Mouse (Mus musculus) spleen, adult 18-20 months (tissue): ENCODE measurements around the gene Styk1.

Experiments
- DNase-seq, 2 experiments: peaks; one replicate each; pipeline ENCODE4 v3.0.0; 2022; ENCODE audit warnings: mixed read lengths in 2 of 2

Styk1 gene

DNA sequence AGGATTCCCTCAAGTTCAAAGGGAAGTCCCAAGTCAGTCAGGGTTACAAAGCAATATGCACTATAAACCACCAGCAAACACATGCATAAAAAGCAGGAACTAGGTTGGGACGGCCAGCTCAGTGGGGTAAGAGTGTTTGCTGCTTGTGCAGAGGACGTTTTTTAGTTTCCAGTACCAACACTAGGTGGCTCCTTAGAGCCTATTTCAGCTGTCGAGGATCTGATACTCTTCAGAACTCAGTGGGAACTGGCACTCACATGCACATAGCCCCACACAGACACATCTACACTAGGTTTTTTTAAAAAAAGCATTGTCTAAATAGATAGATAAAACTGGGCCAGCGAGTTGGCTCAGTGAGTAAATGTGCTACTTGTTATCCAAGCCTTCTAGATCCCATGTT lies 13.7 kb upstream of the Styk1 start:
- no peak for DNase-seq

GRCm38 (mm10) chr6:131364353-131364752 lies 11.0 kb upstream of the Styk1 start:
- no peak for DNase-seq

DNA sequence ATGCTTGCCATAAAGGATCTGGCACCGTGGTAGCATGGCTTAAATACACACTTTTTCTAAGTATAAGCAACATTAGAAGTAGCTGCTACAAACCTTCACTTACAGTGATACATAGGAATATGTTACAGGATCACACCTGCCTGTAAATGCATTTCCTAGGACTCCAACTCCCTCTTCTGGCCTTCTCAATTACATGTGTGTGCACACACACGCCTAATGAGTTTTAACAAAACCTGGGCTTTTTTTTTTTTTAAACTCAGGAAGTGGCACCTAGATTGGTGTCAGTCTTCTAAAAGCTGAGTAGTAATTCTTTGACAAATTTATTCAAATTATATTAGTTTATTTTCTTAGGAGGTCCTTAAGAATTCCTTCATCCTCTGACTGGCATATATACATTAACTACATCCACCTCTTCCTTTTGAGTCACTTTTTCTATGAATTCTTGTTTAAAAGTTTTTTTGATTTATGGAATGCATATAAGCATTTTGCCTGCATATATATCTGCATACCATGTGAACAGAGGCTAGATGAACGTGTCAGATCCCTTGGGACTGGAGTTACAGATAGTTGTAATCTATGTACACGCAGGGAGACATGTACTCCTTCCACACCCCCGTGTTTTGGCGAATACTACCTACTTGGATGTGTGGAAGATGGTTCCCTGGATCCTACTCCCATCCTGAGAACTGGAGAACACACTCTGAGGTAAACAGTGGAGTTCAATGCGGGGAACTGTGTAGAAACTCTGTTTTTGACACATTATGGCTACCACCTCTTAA lies 9.8 kb upstream of the Styk1 start:
- DNase-seq = no peak

DNA sequence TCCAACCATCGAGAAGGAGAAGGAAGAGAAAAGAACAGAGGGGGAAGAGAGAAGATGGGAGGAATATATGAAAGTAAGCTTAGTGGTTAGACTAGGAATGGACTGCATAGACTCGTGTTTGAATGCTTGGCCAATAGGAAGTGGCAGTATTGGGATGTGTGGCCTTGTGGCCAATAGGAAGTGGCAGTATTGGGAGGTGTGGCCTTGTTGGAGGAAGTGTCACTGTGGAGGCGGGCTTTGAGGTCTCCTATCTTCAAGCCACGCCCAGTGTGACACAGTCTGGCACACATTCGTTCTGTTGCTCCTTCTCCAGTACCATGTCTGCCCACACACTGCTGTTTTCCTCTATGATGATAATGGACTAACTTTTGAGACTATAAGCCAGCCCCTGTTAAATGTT lies 7.3 kb upstream of the Styk1 start:
- no peak for DNase-seq

DNA sequence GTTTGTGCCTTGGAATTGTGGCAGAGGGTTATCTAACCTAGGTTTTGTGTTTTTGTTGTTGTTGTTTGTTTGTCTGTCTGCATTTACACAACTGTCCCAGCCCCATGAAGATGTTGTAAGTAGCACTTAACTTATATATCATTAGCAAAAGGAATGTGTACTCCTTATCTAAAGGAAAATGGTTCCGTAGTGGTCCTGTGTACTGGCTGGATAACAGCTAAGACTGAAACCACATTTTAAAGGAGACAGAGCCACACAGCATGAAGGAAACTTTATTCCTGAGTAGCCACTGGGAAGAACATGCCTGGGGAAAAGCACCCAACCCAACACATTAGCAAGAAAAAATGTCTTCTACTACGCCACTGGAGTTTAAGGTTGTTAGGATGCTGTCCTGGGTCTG lies 6.1 kb upstream of the Styk1 start:
- DNase-seq = no peak

- DNase-seq = no peak
Observed at GRCm38 (mm10) chr6:131354913-131355312, 1.5 kb upstream of the Styk1 start.

- DNase-seq = no peak
Observed at GRCm38 (mm10) chr6:131347026-131347425, 6.4 kb downstream of the Styk1 start.

GRCm38 (mm10) chr6:131344346-131344745 lies 9.1 kb downstream of the Styk1 start:
- no peak for DNase-seq

DNA sequence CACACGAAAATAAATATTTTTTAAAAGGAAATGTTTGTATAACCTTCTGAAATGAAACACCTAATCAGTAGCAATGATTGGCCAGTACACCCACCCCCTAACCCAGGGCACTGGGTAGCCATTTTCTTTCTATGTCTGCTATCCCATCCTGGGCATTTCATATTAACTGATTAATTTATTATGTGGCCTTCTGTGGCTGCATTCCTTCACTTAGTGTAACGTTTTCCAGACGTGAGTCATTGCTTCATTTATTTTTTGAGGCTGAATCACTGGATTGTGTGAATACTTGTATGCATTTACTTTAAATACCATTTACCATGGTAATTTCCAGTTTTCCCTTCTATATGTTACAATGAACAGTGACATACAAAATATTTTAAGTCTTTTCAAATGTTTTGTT lies 13.3 kb downstream of the Styk1 start:
- no peak for DNase-seq

DNA sequence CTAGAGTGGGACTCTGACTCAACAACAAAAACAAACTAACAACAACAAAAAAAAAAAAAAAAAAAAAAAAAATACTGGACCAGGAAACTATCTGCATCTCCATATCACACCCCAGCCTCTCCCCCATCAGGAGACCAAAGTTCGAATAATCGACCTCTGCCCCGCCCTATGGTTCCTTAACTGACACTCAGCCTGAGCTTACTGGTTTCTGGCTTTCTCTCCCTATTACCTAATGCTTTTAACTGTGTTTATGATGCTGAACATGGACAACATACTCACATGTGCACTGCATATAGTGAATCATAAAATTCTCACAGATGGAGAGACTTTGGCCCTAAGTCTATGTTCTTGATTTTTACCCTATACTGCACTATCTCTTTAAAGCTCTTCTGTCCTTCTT lies 14.1 kb downstream of the Styk1 start:
- no peak for DNase-seq

- DNase-seq = no peak
Observed at GRCm38 (mm10) chr6:131338787-131339186, 14.6 kb downstream of the Styk1 start.

DNA sequence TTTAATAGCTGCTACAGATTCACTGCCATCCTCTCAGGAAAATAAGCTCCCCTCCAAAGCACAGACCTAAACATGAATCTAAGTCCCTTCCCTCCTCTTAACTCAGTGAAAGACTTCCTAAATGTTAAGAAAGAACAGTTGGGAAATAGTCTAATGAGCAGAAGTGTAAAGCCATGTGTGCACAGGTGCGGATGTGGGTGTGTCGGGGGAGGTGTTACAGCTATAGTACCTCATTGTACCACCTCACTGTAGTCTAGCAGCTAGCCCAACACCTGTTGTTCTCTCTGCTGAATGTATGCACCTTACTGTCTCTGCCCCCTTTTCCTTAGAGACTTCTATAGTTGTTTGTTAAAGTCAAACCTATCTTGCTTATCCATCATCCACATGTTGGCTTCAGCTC lies 26.3 kb downstream of the Styk1 start:
- no peak for DNase-seq

DNA sequence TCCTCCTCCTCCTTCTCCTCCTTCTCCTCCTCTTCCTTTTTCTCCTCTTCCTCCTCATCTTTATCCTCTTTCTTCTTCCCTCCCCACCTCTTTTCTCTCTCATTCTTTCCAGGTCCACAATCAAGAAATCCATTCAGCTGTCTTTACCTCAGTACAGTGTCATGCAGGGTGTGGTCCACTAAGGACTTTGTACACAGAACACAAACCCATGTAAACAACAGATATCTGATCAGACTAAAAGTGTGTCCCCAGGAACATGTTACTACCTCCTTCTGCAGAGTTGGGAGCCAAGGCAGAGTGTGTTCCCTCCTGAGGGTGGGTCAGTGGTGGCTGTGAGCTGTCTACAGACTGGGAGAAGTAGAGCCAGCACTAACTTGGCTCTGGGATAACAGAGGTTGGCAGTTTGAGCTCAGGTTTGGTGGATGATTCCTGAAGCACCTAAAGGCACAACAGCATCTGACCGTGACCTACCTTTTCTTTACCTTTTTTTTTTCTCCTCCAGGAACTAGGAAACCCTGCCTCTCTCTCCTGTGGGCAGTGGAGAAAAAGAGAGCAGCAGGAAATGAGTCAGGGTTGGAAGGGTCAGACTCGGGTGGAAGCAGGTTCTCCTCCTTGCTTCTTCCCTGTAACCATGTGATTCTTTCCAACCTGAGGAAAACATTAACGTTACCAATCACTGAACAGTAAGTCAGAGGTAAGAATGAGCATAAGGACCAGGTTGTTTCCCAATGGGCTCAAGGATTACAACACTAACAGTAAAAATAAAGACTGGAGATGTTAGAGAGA lies 31.4 kb downstream of the Styk1 start:
- DNase-seq = no peak

DNA sequence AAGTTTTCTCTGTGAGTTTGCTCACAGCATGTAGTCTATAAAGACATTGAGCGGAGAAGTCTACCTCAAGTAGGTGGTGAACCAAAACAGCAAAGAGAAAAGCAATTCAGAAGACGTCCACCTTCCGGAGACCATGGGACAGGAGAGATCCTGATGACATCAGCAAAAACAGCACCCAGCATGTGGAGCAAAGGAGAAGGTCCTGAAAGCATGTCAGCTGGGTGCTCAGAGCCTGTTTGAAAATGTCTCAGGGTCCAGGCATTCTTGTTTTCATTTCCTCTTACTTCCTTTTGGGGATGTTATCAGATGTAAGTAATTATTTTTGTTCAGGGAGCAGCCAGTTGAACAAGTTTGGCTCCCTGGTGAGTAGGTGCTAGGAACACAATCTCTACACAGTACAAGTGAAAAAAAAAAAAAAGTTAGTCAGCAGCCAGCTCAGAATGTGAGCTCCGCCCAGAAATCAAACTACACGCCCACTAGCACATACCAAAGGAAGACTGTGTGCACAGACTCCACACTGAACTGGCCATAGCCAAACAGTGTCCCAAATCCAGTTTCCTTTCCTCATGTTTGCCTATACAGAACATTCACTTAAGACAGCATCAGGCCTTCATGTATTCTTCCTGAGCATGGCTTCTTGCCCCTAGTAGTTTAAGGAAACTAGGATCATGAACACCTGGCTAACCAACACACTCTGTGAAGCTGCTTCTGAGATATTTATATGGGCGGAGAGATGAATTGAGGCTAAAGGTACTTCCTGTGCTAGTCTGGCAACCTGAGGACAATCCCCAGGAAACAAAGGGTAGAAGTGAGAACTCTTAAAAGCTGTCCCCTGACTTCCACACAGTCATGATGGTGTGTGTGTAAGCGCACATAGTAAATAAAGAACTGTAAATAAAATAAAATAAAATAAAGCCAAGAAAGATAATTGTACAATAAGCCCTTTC lies 37.0 kb downstream of the Styk1 start:
- no peak for DNase-seq

GRCm38 (mm10) chr6:131308031-131308430 lies 45.4 kb downstream of the Styk1 start:
- DNase-seq = no peak

GRCm38 (mm10) chr6:131304776-131305175 lies 48.6 kb downstream of the Styk1 start:
- no peak for DNase-seq

GRCm38 (mm10) chr6:131298531-131298930 lies 54.9 kb downstream of the Styk1 start:
- no peak for DNase-seq

GRCm38 (mm10) chr6:131294435-131295112 lies 58.8 kb downstream of the Styk1 start:
- DNase-seq = no peak

DNA sequence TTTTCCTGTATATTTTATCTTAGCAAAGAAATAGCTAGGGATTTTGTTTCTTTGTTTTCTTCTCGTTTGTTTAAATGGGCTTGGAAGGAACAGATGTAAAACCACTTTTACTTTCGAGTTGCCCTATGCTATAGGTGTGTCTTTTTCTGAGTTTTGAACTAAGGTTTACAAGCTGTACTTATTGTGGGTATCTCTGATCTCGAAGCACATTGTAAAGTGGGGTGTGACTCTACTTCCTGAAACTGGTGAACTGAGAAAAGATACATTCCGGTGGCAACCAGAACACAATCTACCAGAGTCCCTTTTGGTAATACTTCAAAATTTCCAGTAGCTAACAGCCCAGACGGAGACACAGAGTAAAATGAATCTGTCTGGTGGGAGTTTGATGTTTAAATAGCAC lies 59.5 kb downstream of the Styk1 start:
- DNase-seq = no peak

GRCm38 (mm10) chr6:131292991-131293788 lies 60.2 kb downstream of the Styk1 start, which contains the start of gene Magohb:
Magohb (minus strand) TSS chr6:131293244.
- peak; percentile 67 to 87 for DNase-seq

GRCm38 (mm10) chr6:131292276-131292990 lies 61.0 kb downstream of the Styk1 start:
- DNase-seq = no peak
